ENCODE assay signal across 29 mouse cellular contexts in the genomic region with DNA sequence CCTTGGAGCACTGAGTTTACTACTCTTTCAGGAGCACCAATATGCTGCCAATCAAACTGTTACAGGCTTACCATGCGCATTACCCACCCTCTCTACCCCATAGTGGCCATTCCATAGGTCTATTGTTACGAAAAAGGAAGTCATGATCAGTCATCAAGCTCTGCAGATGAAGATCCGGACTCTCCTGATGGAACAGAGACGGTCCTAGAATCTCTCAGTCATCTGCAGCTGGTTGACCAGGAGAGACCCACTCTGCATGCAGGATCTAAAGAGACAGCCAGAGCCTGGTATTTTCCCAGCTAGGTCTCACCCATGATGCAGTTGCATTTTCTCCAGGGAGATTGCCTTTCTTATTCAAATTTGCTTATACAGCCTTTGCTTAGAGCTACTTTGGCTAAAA. TPM values are rescaled to one million over a fixed set of nuclear protein-coding genes. Genes with fewer than 3 reads are reported as not detected.
DNase-seq lines count a peak whose midpoint lies in the region; ATAC-seq lines count a peak whose summit lies in the region.
"Had no signal": no experiment of that assay in that cellular context is flagged by ENCODE, and none has a peak within 500 bp of the region (broad histone marks: within the 10 kb centered on the region; RNA-seq: fewer than 3 reads in every experiment).

No protein-coding gene starts in this region.

- peak; percentile 61 for ATAC-seq in CD4-positive, CD25-positive, alpha-beta regulatory T cell, adult 4 months
- ATAC-seq in inflammation-experienced regulatory T-cells, adult 6 months: peak; percentile 41
- no peak for ATAC-seq in heart, embryonic 11.5 days (replicated peaks; ENCODE audit: insufficient number of reproducible peaks, low FRiP score, low TSS enrichment)
- ATAC-seq: forebrain, embryonic 15.5 days; hindbrain, embryonic 16.5 days; intestine, postnatal 0 days had no signal

- no peak overlapping the region for H3K4me2 ChIP-seq in heart, embryonic 11.5 days
- H3K4me2 ChIP-seq: embryonic facial prominence, embryonic 13.5 days; forebrain, embryonic 12.5 days; forebrain, embryonic 15.5 days; heart, embryonic 12.5 days; heart, embryonic 15.5 days; hindbrain, embryonic 13.5 days had no signal

- H3K9ac ChIP-seq in heart, embryonic 11.5 days (ENCODE audit: low read depth, low read length): no peak overlapping the region
- H3K9ac ChIP-seq: embryonic facial prominence, embryonic 13.5 days; forebrain, embryonic 12.5 days; forebrain, embryonic 15.5 days; heart, embryonic 12.5 days; heart, embryonic 15.5 days; hindbrain, embryonic 13.5 days had no signal

- no peaks in the 10 kb centered on the region for H3K36me3 ChIP-seq in heart, embryonic 11.5 days (ENCODE audit: control insufficient read depth, insufficient read depth, low read length)
- H3K36me3 ChIP-seq: embryonic facial prominence, embryonic 10.5 days; embryonic facial prominence, embryonic 13.5 days; forebrain, embryonic 12.5 days; forebrain, embryonic 15.5 days; heart, embryonic 12.5 days; heart, embryonic 15.5 days; hindbrain, embryonic 10.5 days; hindbrain, embryonic 13.5 days had no signal

- 64% methylated on average over 4 of the region's 4 CpGs for WGBS in heart, embryonic 11.5 days (ENCODE audit: insufficient replicate concordance)

- H3K4me1 ChIP-seq in heart, embryonic 11.5 days (ENCODE audit: control insufficient read depth, insufficient read depth, low read length): no peaks in the 10 kb centered on the region
- H3K4me1 ChIP-seq: embryonic facial prominence, embryonic 10.5 days; embryonic facial prominence, embryonic 13.5 days; forebrain, embryonic 12.5 days; forebrain, embryonic 15.5 days; heart, embryonic 12.5 days; heart, embryonic 15.5 days; hindbrain, embryonic 10.5 days; hindbrain, embryonic 13.5 days had no signal

- H3K4me3 ChIP-seq in heart, embryonic 11.5 days (ENCODE audit: low read depth, low read length): no peak overlapping the region
- H3K4me3 ChIP-seq: embryonic facial prominence, embryonic 10.5 days; embryonic facial prominence, embryonic 13.5 days; erythroblast, embryonic 14.5 days; forebrain, embryonic 12.5 days; forebrain, embryonic 15.5 days; heart, embryonic 12.5 days; heart, embryonic 15.5 days; hindbrain, embryonic 10.5 days; hindbrain, embryonic 13.5 days had no signal

- H3K9me3 ChIP-seq in heart, embryonic 11.5 days (replicated peaks; ENCODE audit: control insufficient read depth, low read length): no peaks in the 10 kb centered on the region
- H3K9me3 ChIP-seq: embryonic facial prominence, embryonic 10.5 days; embryonic facial prominence, embryonic 13.5 days; forebrain, embryonic 12.5 days; forebrain, embryonic 15.5 days; heart, embryonic 15.5 days; hindbrain, embryonic 10.5 days; hindbrain, embryonic 13.5 days had no signal

- no peaks in the 10 kb centered on the region for H3K27me3 ChIP-seq in heart, embryonic 11.5 days (ENCODE audit: control insufficient read depth, insufficient read depth, low read length)
- H3K27me3 ChIP-seq: CH12.LX; forebrain, embryonic 15.5 days; heart, embryonic 12.5 days; heart, embryonic 15.5 days had no signal

- H3K27ac ChIP-seq in heart, embryonic 11.5 days (ENCODE audit: low read depth, low read length): no peak overlapping the region
- H3K27ac ChIP-seq: embryonic facial prominence, embryonic 10.5 days; embryonic facial prominence, embryonic 13.5 days; forebrain, embryonic 12.5 days; forebrain, embryonic 15.5 days; heart, embryonic 15.5 days; hindbrain, embryonic 10.5 days; hindbrain, embryonic 13.5 days had no signal

- intact Hi-C loops in left cerebral cortex, postnatal 36 days (cut with DNase I): no loop called here

- peak; percentile 77 for DNase-seq in ES-CJ7 (ENCODE audit: low read depth, low spot score)
- peak; percentile 95 for DNase-seq in R1 (ENCODE audit: low read depth, low spot score)
- DNase-seq in embryo, embryonic 9.5 days (ENCODE audit: extremely low spot score): no peak
- DNase-seq in adrenal gland, adult (ENCODE audit: inconsistent age in 2 of 2, low spot score in 1 of 2): no peak
- DNase-seq in left cerebral cortex, postnatal 36 days (ENCODE audit: low spot score in 2 of 2): no peak
- DNase-seq: adrenal gland, postnatal 14 days; cerebellum, adult 11 months; cerebellum, adult 2 months; cerebellum, adult 9-11 months; cerebellum, postnatal 25 days; gastrocnemius, postnatal 25 days; heart, postnatal 10 days; heart, postnatal 36 days; kidney, adult 2 months had no signal

RNA-seq across cellular contexts. Expression of gene Bclaf3, which starts 3.8 kb away (rescaled TPM):
- polyA plus RNA-seq in CD4-positive, CD25-positive, alpha-beta regulatory T cell, adult 4 months (2017; shearing (Covaris generic)): 10 to 100 TPM; 44.9 to 53.6 TPM
- 10 to 100 TPM; 41.2 to 56.5 (median 43.7) TPM for polyA plus RNA-seq in inflammation-experienced regulatory T-cells, adult 6 months (2017; shearing (Covaris generic))
- 10 to 100 TPM in 1 of 2 experiments, 1 to 10 TPM in 1; 8.6 to 11.7 TPM for total RNA-seq in left cerebral cortex, postnatal 36 days (2021)
- polyA plus RNA-seq in heart, embryonic 11.5 days (2014; fragmentation: Nextera tagmentation; extraction: Ambion mirVana): 13.9 and 16.9 TPM in 2 replicates

Comparison
In these comparisons a context has a peak if more than half of its experiments do, and no peak if none do; other contexts are left out.
1. DNase-seq: peak in ES-CJ7 (single experiment) and R1 (single experiment); none in embryo, embryonic 9.5 days (single experiment), adrenal gland, adult (0 of 2) and left cerebral cortex, postnatal 36 days (0 of 2).